In genomic region chr4:41554994-41555663, GRCm38 (mm10) we compare ENCODE assay signal across 10 mouse cellular contexts. TPM values are rescaled to one million over a fixed set of nuclear protein-coding genes. Genes with fewer than 3 reads are reported as not detected.
DNase-seq lines count a peak whose midpoint lies in the region; ATAC-seq lines count a peak whose summit lies in the region.
"Had no signal": no experiment of that assay in that cellular context is flagged by ENCODE, and none has a peak within 500 bp of the region (broad histone marks: within the 10 kb centered on the region; RNA-seq: fewer than 3 reads in every experiment).

No protein-coding gene starts in this region.

- H3K9me3 ChIP-seq in embryonic facial prominence, embryonic 12.5 days, result no peaks in the 10 kb centered on the region
- no peaks in the 10 kb centered on the region for H3K9me3 ChIP-seq in embryonic facial prominence, embryonic 10.5 days
- H3K9me3 ChIP-seq in lung, embryonic 16.5 days (ENCODE audit: control insufficient read depth, low read length), result no peaks in the 10 kb centered on the region
- H3K9me3 ChIP-seq: midbrain, embryonic 12.5 days had no signal

- no peak for DNase-seq in embryonic facial prominence, embryonic 10.5 days (ENCODE audit: low spot score)
- DNase-seq in Muller cell, postnatal 12 days (ENCODE audit: inconsistent ontology term), result peak; percentile 27
- DNase-seq in gastrocnemius, postnatal 25 days, result peak; percentile 72
- peak; percentile 75 for DNase-seq in kidney, adult 11 months
- no peak for DNase-seq in embryo, embryonic 10 days (ENCODE audit: low spot score)

- ATAC-seq in embryonic facial prominence, embryonic 12.5 days (ENCODE audit: insufficient number of reproducible peaks, insufficient read depth, low FRiP score, low TSS enrichment), result no peak
- ATAC-seq in lung, embryonic 16.5 days (ENCODE audit: low read depth), result peak; percentile 83
- no peak for ATAC-seq in frontal cortex, adult (ENCODE audit: low TSS enrichment)

- H3K4me1 ChIP-seq in embryonic facial prominence, embryonic 12.5 days, result peaks cover 19% of the 10 kb centered on the region
- H3K4me1 ChIP-seq in embryonic facial prominence, embryonic 10.5 days, result peaks cover 40% of the 10 kb centered on the region
- H3K4me1 ChIP-seq in lung, embryonic 16.5 days (replicated peaks; ENCODE audit: control insufficient read depth, insufficient read depth, low read length), result peaks cover 7% of the 10 kb centered on the region

- H3K27me3 ChIP-seq in embryonic facial prominence, embryonic 12.5 days, result no peaks in the 10 kb centered on the region
- H3K27me3 ChIP-seq in embryonic facial prominence, embryonic 10.5 days (replicated peaks; ENCODE audit: low read depth, poor library complexity, severe bottlenecking), result 0 out of 2 replicates have a peak, but pooled peaks cover 6% of the 10 kb centered on the region
- no peaks in the 10 kb centered on the region for H3K27me3 ChIP-seq in lung, embryonic 16.5 days (ENCODE audit: control insufficient read depth, insufficient read depth, low read depth, low read length)
- H3K27me3 ChIP-seq: midbrain, embryonic 12.5 days had no signal

- no peak overlapping the region for H3K9ac ChIP-seq in embryonic facial prominence, embryonic 12.5 days
- H3K9ac ChIP-seq in lung, embryonic 16.5 days (ENCODE audit: low read length), result no peak overlapping the region
- H3K9ac ChIP-seq: midbrain, embryonic 12.5 days had no signal

- no peak overlapping the region for H3K4me3 ChIP-seq in embryonic facial prominence, embryonic 12.5 days
- H3K4me3 ChIP-seq in embryonic facial prominence, embryonic 10.5 days, result no peak overlapping the region
- no peak overlapping the region for H3K4me3 ChIP-seq in lung, embryonic 16.5 days (ENCODE audit: low read length)
- H3K4me3 ChIP-seq: midbrain, embryonic 12.5 days had no signal

- WGBS in embryonic facial prominence, embryonic 12.5 days, result 61% methylated on average over 14 of the region's 14 CpGs
- 71% methylated on average over 14 of the region's 14 CpGs for WGBS in embryonic facial prominence, embryonic 10.5 days
- 43% methylated on average over 14 of the region's 14 CpGs for WGBS in lung, embryonic 16.5 days

- no peak overlapping the region for H3K4me2 ChIP-seq in embryonic facial prominence, embryonic 12.5 days (replicated peaks)
- H3K4me2 ChIP-seq in lung, embryonic 16.5 days (ENCODE audit: low read depth, low read length), result no peak overlapping the region
- H3K4me2 ChIP-seq: midbrain, embryonic 12.5 days had no signal

- 0 out of 2 replicates have a peak overlapping the region, but pooled peaks have one; percentile 41 for H3K27ac ChIP-seq in embryonic facial prominence, embryonic 12.5 days
- H3K27ac ChIP-seq in embryonic facial prominence, embryonic 10.5 days (replicated peaks), result no peak overlapping the region
- peak overlapping the region; percentile 87 for H3K27ac ChIP-seq in lung, embryonic 16.5 days (ENCODE audit: low read length)

- H3K36me3 ChIP-seq in embryonic facial prominence, embryonic 12.5 days, result no peaks in the 10 kb centered on the region
- no peaks in the 10 kb centered on the region for H3K36me3 ChIP-seq in embryonic facial prominence, embryonic 10.5 days (replicated peaks)
- no peaks in the 10 kb centered on the region for H3K36me3 ChIP-seq in lung, embryonic 16.5 days (ENCODE audit: control insufficient read depth, insufficient read depth, low read length)
- H3K36me3 ChIP-seq: midbrain, embryonic 12.5 days had no signal

RNA-seq across cellular contexts. Expression of gene Fam219a, which starts 14.2 kb away (rescaled TPM):
- 4.1 and 5.3 TPM in 2 replicates for polyA plus RNA-seq in embryonic facial prominence, embryonic 12.5 days (2016; fragmentation: Nextera tagmentation; extraction: Ambion mirVana)
- polyA plus RNA-seq in embryonic facial prominence, embryonic 10.5 days (2016; fragmentation: Nextera tagmentation; extraction: Ambion mirVana), result 2.0 and 2.6 TPM in 2 replicates
- 10 to 100 TPM; 17.1 to 17.4 TPM for total RNA-seq in gastrocnemius, postnatal 25 days (2021)
- 1.9 and 2.7 TPM in 2 replicates for polyA plus RNA-seq in lung, embryonic 16.5 days (2015; fragmentation: Nextera tagmentation; extraction: Ambion mirVana)

RNA-seq across cellular contexts. Expression of gene Dnaic1, which starts 14.4 kb away (rescaled TPM):
- polyA plus RNA-seq in embryonic facial prominence, embryonic 12.5 days (2016; fragmentation: Nextera tagmentation; extraction: Ambion mirVana), result 0.73 and 0.91 TPM in 2 replicates
- polyA plus RNA-seq in embryonic facial prominence, embryonic 10.5 days (2016; fragmentation: Nextera tagmentation; extraction: Ambion mirVana), result 1.3 and 1.8 TPM in 2 replicates
- under 1 TPM; 0.43 to 0.64 TPM for total RNA-seq in gastrocnemius, postnatal 25 days (2021)
- 2.9 and 4.0 TPM in 2 replicates for polyA plus RNA-seq in lung, embryonic 16.5 days (2015; fragmentation: Nextera tagmentation; extraction: Ambion mirVana)

RNA-seq across cellular contexts. Expression of gene 1110017D15Rik, which starts 38.0 kb away (rescaled TPM):
- 2.8 and 3.7 TPM in 2 replicates for polyA plus RNA-seq in embryonic facial prominence, embryonic 12.5 days (2016; fragmentation: Nextera tagmentation; extraction: Ambion mirVana)
- 5.3 and 6.1 TPM in 2 replicates for polyA plus RNA-seq in embryonic facial prominence, embryonic 10.5 days (2016; fragmentation: Nextera tagmentation; extraction: Ambion mirVana)
- not detected for total RNA-seq in gastrocnemius, postnatal 25 days (2021)
- 15.7 and 18.6 TPM in 2 replicates for polyA plus RNA-seq in lung, embryonic 16.5 days (2015; fragmentation: Nextera tagmentation; extraction: Ambion mirVana)
- total RNA-seq: CH12.LX had no signal

RNA-seq across cellular contexts. Expression of gene AI464131, which starts 52.3 kb away (rescaled TPM):
- polyA plus RNA-seq in embryonic facial prominence, embryonic 12.5 days (2016; fragmentation: Nextera tagmentation; extraction: Ambion mirVana), result 8.5 and 9.5 TPM in 2 replicates
- 5.7 and 8.9 TPM in 2 replicates for polyA plus RNA-seq in embryonic facial prominence, embryonic 10.5 days (2016; fragmentation: Nextera tagmentation; extraction: Ambion mirVana)
- total RNA-seq in gastrocnemius, postnatal 25 days (2021), result 10 to 100 TPM; 59.5 to 75.2 TPM
- 6.0 and 6.4 TPM in 2 replicates for polyA plus RNA-seq in lung, embryonic 16.5 days (2015; fragmentation: Nextera tagmentation; extraction: Ambion mirVana)

Comparison
In these comparisons a context has a peak if more than half of its experiments do, and no peak if none do; other contexts are left out.
1. DNase-seq: peak in Muller cell, postnatal 12 days (single experiment), gastrocnemius, postnatal 25 days (single experiment) and kidney, adult 11 months (single experiment); none in embryonic facial prominence, embryonic 10.5 days (single experiment) and embryo, embryonic 10 days (single experiment).